Mouse (Mus musculus) thymus, postnatal 4 days (tissue): ENCODE data around the gene Dysf.

Experiments used
- DNase-seq: peaks from one replicate; pipeline ENCODE4 v3.0.0; 2021

The Dysf gene

GRCm38 (mm10) chr6:84124609-84125008 lies 116.2 kb downstream of the Dysf start:
- DNase-seq = no peak

- DNase-seq = no peak
Observed at GRCm38 (mm10) chr6:84125101-84125500, 116.7 kb downstream of the Dysf start.

- DNase-seq = no peak
Observed at GRCm38 (mm10) chr6:84128229-84128628, 119.8 kb downstream of the Dysf start.

GRCm38 (mm10) chr6:84130867-84131266 lies 122.5 kb downstream of the Dysf start:
- no peak for DNase-seq

GRCm38 (mm10) chr6:84131539-84131938 lies 123.1 kb downstream of the Dysf start:
- DNase-seq = no peak

- DNase-seq = no peak
Observed at GRCm38 (mm10) chr6:84133053-84133452, 124.7 kb downstream of the Dysf start.

GRCm38 (mm10) chr6:84133996-84134721 lies 125.8 kb downstream of the Dysf start:
- DNase-seq = no peak

- DNase-seq = no peak
Observed at GRCm38 (mm10) chr6:84134722-84135394, 126.5 kb downstream of the Dysf start.

- no peak for DNase-seq
Observed at GRCm38 (mm10) chr6:84135709-84136108, 127.3 kb downstream of the Dysf start.

GRCm38 (mm10) chr6:84136345-84136744 lies 128.0 kb downstream of the Dysf start:
- DNase-seq = no peak

- DNase-seq = no peak
Observed at GRCm38 (mm10) chr6:84139932-84140331, 131.5 kb downstream of the Dysf start.

GRCm38 (mm10) chr6:84142481-84142880 lies 134.1 kb downstream of the Dysf start:
- DNase-seq = peak; percentile 46

- no peak for DNase-seq
Observed at GRCm38 (mm10) chr6:84143328-84143727, 134.9 kb downstream of the Dysf start.

GRCm38 (mm10) chr6:84144393-84144792 lies 136.0 kb downstream of the Dysf start:
- DNase-seq = no peak

- peak; percentile 80 for DNase-seq
Observed at GRCm38 (mm10) chr6:84147206-84148004, 139.0 kb downstream of the Dysf start.

GRCm38 (mm10) chr6:84148470-84148869 lies 140.1 kb downstream of the Dysf start:
- DNase-seq = no peak

GRCm38 (mm10) chr6:84154508-84154907 lies 146.1 kb downstream of the Dysf start:
- no peak for DNase-seq

GRCm38 (mm10) chr6:84155765-84156164 lies 147.4 kb downstream of the Dysf start:
- DNase-seq = no peak

GRCm38 (mm10) chr6:84156481-84157025 lies 148.2 kb downstream of the Dysf start:
- no peak for DNase-seq

GRCm38 (mm10) chr6:84159046-84159445 lies 150.7 kb downstream of the Dysf start:
- no peak for DNase-seq

GRCm38 (mm10) chr6:84167612-84168011 lies 159.2 kb downstream of the Dysf start:
- no peak for DNase-seq

GRCm38 (mm10) chr6:84168571-84168970 lies 160.2 kb downstream of the Dysf start:
- no peak for DNase-seq

- DNase-seq = no peak
Observed at GRCm38 (mm10) chr6:84173626-84174025, 165.2 kb downstream of the Dysf start.
